Mouse (Mus musculus): Measurements from ENCODE around the gene Stra6.

The Stra6 gene

GRCm38 (mm10) chr9:58095977-58096376 lies 32.4 kb downstream of the Stra6 start:
- DNase-seq (ENCODE audit: low read depth), result no peak

- no peak for DNase-seq (ENCODE audit: low read depth)
These were observed 33.2 kb downstream of the Stra6 start for GRCm38 (mm10) chr9:58096629-58097301.

GRCm38 (mm10) chr9:58099836-58100565 lies 36.4 kb downstream of the Stra6 start:
- no peak for DNase-seq (ENCODE audit: low read depth)

- no peak for DNase-seq (ENCODE audit: low read depth)
These were observed 38.4 kb downstream of the Stra6 start for GRCm38 (mm10) chr9:58102013-58102412.

GRCm38 (mm10) chr9:58103647-58104046 lies 40.1 kb downstream of the Stra6 start:
- no peak for DNase-seq (ENCODE audit: low read depth)

GRCm38 (mm10) chr9:58105595-58106169 lies 42.1 kb downstream of the Stra6 start:
- no peak for DNase-seq (ENCODE audit: low read depth)

GRCm38 (mm10) chr9:58107494-58107893 lies 43.9 kb downstream of the Stra6 start:
- no peak for DNase-seq (ENCODE audit: low read depth)

GRCm38 (mm10) chr9:58110787-58111186 lies 47.2 kb downstream of the Stra6 start:
- no peak for DNase-seq (ENCODE audit: low read depth)

- DNase-seq (ENCODE audit: low read depth), result no peak
These were observed 47.8 kb downstream of the Stra6 start for GRCm38 (mm10) chr9:58111431-58111830.

GRCm38 (mm10) chr9:58112321-58112751 lies 48.7 kb downstream of the Stra6 start:
- DNase-seq (ENCODE audit: low read depth), result no peak

GRCm38 (mm10) chr9:58112866-58113278 lies 49.3 kb downstream of the Stra6 start:
- no peak for DNase-seq (ENCODE audit: low read depth)

GRCm38 (mm10) chr9:58113279-58113884 lies 49.8 kb downstream of the Stra6 start:
- no peak for DNase-seq (ENCODE audit: low read depth)

- DNase-seq (ENCODE audit: low read depth), result no peak
These were observed 50.4 kb downstream of the Stra6 start for GRCm38 (mm10) chr9:58114019-58114418.

GRCm38 (mm10) chr9:58115297-58115925 lies 51.8 kb downstream of the Stra6 start:
- DNase-seq (ENCODE audit: low read depth), result no peak

- no peak for DNase-seq (ENCODE audit: low read depth)
These were observed 52.5 kb downstream of the Stra6 start for GRCm38 (mm10) chr9:58116024-58116651.

GRCm38 (mm10) chr9:58118671-58119070 lies 55.1 kb downstream of the Stra6 start, which contains the start of gene Ccdc33:
Gene Ccdc33 (minus strand): TSS chr9:58118823.
- no peak for DNase-seq (ENCODE audit: low read depth)

- no peak for DNase-seq (ENCODE audit: low read depth)
These were observed 61.5 kb downstream of the Stra6 start for GRCm38 (mm10) chr9:58125085-58125484.

- no peak for DNase-seq (ENCODE audit: low read depth)
These were observed 62.2 kb downstream of the Stra6 start for GRCm38 (mm10) chr9:58125811-58126210.

GRCm38 (mm10) chr9:58128926-58129413 lies 65.4 kb downstream of the Stra6 start:
- no peak for DNase-seq (ENCODE audit: low read depth)

GRCm38 (mm10) chr9:58129508-58129907 lies 65.9 kb downstream of the Stra6 start:
- DNase-seq (ENCODE audit: low read depth), result no peak

GRCm38 (mm10) chr9:58130909-58131308 lies 67.3 kb downstream of the Stra6 start:
- DNase-seq (ENCODE audit: low read depth), result no peak

GRCm38 (mm10) chr9:58131735-58132134 lies 68.1 kb downstream of the Stra6 start:
- DNase-seq (ENCODE audit: low read depth), result no peak
